Mouse (Mus musculus): ENCODE data around the gene Pik3r2.
A peak's percentile ranks its signal among the peaks of the same experiment; 100 is the strongest.

Pik3r2 gene

DNA sequence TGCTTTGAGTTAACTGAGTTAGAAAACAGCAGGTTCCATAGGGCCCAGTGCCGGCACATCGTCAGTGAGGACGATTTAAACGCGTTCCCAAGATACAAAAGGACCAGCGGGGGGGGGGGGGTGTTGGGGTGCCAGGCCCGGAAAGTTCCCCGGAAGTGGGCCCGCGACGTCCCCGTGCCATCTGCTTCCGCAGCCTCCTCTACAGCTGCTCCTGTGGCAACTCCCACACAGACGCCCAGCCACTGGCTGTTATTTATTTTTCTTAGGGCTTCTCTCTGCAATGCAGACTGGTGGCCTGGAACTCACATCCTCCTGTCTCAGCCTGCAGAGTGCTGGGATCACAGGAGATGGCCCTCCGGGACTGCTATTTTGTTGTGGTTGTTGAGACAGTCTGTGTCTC lies 24.6 kb upstream of the Pik3r2 start:
- no peak for DNase-seq (ENCODE audit: low spot score in 2 of 2)

DNA sequence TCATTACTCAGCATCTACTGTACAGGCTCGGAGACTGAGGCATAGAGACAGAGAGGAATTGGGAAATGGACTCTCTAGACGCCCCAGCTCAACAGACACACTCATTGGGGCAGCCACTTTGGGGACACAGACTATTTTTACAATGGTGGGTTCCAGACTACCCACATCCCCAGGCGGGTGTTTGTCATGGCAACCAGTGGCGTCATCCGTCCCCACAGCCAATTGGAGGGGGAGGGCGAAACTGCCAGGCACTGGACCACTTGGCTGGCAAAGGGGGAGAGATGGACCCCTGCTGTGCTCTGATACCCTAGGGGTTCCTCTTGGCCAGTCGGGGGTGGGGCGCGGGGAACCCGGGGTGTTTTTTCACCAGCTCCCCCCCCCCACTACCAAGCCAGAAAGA lies 24.1 kb upstream of the Pik3r2 start:
- no peak for DNase-seq (ENCODE audit: low spot score in 2 of 2)

DNA sequence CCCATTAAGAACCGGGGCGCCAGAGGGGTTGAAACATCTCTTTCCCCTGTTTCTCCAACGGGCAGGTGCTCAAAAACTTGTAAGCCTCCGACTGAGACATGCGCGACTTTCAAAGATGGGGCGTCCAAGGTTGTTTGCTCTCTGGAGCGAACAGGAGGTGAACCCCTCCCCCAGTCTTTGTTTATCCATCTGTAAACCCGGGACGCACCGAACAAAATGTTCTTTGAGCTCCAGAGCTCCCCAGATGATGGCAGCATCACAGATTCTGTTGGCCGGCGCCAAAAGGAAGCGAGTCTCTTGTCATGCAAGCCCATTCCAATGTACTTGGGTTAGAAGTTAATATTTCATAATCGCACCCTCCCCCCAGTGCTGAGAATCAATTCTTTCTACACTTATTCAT lies 21.8 kb upstream of the Pik3r2 start:
- DNase-seq (ENCODE audit: low spot score in 2 of 2): peak in 1 of 2 experiments; percentile 47

DNA sequence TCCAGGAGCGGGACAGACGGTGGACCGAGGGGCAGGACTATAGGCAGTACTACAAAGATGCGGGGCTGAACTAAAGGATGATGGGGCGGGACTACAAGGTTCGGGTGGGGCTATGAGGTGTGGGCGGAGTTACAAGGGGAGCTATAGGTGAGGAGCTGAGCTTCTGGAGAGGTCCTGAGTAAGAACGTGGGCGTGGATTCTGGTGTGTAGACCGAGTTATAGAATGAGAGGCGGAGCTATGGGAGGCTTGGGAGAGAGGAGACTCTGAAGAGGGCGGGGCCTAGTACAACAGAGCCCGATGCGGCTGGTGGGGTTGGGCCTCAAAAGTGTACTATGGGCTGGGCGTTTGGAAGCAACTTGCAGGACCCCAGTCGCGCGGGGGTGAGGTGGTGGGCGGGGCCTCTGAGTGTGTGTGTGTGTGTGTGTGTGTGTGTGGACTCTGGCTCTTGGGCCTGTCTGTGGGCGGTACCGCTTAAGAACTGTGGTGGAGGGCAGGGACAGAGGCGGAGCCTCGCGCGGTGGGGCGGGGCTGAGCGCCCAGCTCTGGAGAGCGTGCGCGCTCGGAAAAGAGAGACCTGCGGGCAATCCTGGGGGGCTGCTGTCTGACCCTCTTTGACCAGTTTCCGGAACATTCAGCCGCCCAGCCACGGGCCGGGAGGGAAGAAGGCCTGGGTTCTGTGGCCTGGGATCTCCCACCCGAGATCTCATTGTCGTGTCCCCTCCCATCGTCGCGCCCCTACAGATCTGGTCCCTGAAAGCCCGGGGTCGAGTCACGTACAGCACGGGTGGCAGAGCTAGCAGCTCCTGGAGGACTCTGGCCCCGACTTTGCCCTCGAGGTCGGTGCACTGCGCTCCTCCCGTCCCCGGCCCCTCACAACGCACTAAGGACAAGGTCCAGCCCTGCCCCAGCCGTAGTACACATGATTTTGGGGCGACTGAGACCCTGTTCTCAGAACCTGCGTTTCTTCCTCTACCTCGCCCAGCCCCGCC lies 20.9 kb upstream of the Pik3r2 start:
- DNase-seq (ENCODE audit: low spot score in 2 of 2): peak; percentile 86 to 91

DNA sequence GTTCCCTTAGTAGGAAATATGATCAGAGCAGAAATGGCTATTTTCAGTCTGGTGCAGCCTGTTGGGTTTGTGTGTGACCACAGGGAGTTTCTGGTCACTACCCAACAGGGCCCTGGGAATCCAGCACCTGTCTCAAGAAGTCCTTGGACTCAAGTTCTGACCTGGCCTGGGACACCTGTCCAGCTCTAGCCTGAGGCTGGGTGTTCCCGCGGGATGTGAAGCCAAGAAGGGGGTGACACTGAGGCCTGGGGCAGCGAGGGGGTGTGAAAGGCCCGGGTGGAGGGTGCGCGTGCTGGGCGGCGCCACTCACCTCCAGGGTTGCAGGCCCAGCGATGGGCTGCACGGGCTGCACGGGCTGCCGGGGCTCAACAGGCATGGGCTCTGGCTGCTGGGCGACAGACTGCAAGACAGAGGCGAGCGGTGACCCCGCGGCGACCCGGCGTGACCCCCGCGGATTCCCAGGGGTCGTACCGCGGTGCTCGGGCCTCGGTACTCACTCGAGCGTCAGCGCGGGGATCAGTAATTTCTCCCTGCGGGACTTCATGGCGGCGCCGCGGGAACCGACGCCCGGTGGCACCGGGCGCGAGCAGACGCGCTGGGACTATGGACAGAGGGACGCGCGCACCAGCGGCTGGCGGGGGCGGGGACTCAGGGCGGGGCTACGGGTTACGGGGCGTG lies 20.0 kb upstream of the Pik3r2 start:
- DNase-seq (ENCODE audit: low spot score in 2 of 2): peak; percentile 55 to 64

DNA sequence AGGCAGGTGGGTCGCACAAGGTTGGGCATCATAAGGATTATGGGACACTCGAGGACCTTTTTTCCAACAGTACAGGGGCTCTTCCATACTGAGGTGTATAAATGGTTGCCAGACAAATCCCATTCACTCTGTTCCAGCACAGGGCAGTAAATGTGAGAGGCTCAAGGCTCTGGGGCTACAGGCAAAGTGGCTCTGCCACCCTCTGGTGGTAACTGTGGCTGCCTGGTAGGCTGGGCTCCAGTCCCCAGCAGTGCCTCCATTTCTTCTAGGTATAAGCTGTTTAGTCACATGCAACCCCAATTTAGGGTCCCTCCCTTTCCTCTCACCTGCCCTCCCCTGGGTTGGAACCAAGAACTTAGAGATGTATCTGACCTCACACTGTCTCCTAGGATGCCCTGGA lies 18.9 kb upstream of the Pik3r2 start:
- no peak for DNase-seq (ENCODE audit: low spot score in 2 of 2)

DNA sequence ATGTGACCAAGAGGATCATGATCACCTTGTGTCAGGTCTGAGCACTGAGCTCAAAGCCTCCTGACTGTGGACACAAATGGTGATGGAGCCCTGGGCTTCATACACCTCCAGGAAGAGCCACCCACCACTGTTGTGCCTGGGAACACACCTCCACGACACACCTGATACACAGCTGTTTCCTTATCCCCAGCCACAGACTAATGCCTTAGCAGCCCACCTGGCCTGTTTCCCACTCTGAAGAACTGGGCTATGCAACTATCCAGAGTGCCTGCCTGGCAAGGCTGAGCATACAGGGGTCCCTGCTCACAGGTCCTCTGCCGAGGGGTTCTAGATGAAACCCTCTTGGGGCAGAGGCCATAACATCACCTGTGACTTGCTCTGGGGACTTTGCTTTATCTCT lies 17.7 kb upstream of the Pik3r2 start:
- no peak for DNase-seq (ENCODE audit: low spot score in 2 of 2)

DNA sequence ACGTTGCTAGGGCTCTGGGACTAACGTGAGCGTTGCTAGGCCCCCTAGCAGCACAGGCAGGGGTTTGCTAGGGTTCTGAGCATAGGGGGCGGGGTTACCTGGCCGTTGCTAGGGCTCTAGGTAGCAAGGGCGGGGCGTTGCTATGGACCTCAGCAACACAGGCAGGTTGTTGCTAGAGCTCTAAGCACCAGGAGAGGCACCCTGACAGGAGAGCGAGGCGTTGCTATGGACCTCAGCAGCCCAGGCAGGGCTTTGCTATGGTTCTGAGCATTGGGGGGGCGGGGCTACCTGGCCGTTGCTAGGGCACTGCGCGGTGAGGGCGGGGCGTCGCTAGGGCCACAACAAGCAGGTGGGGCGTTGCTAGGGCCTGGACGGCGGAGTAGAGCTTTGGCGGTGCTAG lies 16.2 kb upstream of the Pik3r2 start:
- no peak for DNase-seq (ENCODE audit: low spot score in 2 of 2)

DNA sequence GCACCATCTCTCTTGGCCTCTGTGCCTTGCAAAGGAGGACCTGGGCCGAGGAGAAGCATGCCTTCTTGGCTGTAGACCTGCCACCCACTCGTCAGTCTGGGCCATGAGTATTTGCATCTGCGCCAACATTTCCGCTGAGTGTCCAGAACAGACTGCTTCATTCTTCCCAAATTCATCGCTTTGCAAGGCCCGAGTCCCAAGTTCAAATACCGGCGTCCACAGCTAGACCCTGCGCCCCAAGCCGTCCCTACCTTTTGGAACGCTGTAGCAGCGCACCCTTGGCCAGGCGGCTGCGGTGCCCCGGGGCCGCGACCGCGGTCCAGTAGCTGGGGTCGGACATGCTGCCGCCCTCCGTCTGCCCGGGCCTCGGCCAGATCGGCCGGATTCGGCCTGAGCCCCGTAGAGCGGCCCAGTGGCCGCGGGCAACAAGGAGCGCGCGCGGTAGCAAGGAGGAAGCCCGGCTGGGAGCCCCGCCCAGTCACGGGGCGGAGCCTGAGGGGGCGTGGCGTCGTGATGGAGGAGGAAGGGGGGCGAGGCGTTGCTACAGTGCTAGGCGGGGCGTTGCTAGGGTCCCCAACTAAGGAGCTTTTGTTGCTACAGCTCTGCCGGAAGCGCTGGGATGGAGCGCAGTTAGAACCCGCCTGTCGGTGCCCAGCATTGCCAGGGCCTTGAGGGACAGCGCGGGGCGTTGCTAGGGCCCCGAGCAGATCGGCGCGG lies 15.6 kb upstream of the Pik3r2 start:
- DNase-seq (ENCODE audit: low spot score in 2 of 2): peak; percentile 95 to 96

DNA sequence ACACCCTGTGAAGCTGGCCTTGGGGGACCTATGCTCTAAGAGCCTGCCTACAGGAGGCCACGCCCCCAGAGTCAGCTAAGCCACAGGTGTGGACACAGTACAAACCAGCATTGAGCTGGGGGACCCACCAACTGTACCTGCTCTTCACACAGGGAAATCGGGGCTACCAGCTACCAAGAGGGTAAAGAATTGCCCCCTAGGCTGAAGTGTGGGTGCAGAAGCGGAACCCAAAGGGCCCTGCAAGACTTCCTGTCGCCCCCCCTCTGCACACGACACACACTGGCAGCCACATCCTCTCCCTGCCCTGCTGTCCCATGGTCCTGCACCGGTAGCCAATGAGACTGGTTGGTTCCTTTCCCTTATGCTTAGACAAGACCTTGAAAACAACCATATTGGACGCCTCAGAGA lies 14.8 kb upstream of the Pik3r2 start:
- no peak for DNase-seq (ENCODE audit: low spot score in 2 of 2)

DNA sequence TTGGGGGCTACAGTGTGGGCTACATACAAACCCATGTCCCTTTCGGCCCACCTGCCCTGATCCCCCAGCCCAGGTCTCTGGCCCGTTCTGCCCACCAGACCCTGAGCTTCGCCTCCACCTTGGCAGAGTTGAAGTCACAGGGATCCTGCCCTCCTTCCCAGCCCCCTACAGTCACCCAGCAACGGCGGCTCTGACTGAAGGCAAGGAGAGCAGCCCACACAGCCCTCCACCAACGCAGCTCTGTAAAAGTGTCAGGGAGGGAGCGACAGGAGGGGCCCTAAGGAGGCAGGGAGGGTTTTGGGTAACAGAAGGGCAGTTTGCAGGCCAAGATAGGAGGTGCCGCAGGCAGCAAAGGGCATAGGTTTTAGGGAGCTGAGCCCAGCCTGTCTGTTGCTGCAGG lies 14.3 kb upstream of the Pik3r2 start:
- DNase-seq (ENCODE audit: low spot score in 2 of 2): peak in 1 of 2 experiments; percentile 49

DNA sequence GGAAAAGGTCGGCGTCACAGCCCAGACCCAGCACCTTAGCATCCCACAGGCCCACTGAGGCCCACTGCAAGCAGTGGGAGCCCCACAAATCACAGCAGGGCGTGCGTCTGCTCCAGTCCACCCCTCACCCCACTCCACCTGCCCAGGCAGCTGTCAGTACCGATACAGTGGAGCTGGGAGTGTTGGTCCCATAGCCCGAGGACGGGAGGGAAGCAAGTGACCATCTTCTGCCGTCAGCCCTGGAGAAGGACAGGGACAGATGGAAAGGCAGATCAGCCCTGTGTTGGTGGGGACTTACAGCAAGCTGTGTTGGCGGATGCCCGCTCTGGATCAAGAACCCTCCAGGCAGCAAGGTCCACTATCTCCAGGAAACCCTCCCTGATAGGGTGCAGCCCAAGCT lies 12.5 kb upstream of the Pik3r2 start:
- no peak for DNase-seq (ENCODE audit: low spot score in 2 of 2)

DNA sequence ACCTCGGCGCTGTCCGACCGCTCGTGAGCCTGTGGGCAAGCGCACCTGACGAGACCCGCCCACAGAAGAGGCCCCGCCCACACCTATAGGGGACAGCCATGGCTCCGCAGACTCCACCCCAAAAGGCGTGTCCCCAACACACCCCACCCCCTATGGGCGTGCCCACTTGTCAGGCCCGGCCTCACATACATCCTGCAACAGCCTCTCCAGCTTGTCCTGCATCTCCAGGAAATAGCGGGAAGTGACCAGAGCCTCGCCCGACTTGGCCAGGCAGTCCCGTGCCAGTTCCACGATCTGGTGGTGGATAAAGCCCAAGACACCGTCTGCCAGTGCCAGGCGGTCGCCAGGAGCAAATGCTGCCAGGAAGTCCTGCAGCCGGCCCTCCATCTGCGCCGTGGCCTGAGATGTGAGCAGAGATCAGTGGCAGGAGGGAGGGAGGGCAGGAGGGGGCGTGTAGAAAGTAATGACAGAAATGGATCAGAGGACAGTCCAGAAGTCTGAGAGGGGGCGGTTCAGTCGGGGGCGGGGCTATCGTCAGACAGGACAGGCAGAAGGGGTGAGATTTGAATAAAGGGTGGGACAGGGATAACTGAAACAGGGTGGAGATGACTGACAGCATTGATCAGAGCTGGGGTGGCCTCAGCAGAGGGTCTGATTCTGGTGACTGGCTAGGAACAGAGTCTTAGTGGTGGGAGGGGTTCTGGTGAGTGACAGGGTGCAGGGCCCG lies 11.6 kb upstream of the Pik3r2 start:
- peak in 1 of 2 experiments; percentile 48 for DNase-seq (ENCODE audit: low spot score in 2 of 2)

DNA sequence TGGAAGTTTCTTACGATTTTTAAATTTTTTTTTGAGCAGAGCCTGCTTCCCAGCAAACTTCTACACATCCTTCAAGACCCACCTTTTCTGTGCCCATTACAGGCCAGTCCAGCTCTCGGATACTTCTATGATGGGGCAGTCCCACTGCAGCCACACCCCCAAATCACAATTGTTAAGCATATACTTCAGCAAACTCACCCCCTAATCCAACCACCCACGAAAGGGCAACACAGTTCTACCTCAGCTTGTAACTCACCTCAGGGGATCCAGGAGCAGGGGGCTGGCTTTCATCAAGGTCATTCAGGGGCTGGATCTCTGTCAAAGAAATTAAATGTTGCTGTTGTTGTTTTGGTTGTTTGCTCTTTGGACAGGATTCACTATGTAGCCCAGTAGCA lies 10.5 kb upstream of the Pik3r2 start:
- DNase-seq (ENCODE audit: low spot score in 2 of 2): no peak

DNA sequence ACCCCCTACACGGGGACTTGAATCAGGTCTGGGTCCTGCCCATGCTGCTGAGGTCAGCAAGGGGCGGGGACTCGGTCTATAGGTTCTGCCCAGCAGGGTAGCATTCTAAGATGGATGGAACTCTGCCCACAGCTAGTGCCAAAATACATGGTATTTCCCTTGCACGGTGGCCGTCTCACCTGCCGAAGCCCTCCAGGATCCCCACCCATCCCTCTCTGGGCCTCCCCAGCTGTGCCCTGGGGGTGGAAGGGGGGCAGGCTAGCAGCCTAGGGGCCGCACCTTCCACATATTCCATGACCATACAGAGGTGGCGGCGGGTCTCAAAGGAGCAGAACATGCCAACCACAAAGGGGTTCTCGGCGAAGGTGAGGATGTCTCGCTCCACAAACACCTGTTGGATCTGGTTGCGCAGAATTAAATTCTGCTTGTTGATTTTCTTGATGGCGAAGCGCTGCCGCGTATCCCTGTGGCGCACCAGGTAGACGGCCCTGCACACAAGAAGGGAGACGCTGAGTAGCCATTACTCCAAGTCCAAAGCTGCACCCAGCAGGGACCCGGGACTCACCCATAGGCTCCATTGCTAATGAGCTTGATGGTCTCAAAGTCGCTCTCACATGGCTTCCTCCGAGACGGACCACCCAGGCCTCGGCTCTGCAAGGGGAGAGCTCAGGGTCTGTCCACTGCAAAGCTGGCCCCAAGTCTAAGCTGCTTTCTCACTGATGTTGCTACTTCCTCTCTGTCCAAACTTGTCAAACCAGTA lies 10.0 kb upstream of the Pik3r2 start:
- DNase-seq (ENCODE audit: low spot score in 2 of 2): no peak

DNA sequence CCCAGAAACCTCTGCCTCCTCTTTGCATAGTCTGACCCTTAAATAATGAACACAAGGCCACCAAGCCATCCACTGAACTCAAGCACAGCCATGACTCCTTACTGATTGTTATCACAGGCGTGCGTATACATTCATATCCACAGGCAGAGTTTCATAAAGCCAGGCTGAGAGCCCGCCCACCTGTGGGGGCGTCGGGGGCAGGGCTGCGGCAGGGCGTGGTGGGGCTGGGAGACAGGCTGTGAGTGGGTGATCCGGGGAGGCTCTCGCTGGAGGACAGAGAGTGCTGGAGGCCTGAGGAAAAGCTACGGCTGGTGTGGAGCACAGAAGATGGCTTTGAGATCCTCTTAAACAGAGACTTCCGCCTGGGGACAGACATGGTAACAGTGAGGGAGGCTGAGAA lies 3.6 kb upstream of the Pik3r2 start:
- no peak for DNase-seq (ENCODE audit: low spot score in 2 of 2)

DNA sequence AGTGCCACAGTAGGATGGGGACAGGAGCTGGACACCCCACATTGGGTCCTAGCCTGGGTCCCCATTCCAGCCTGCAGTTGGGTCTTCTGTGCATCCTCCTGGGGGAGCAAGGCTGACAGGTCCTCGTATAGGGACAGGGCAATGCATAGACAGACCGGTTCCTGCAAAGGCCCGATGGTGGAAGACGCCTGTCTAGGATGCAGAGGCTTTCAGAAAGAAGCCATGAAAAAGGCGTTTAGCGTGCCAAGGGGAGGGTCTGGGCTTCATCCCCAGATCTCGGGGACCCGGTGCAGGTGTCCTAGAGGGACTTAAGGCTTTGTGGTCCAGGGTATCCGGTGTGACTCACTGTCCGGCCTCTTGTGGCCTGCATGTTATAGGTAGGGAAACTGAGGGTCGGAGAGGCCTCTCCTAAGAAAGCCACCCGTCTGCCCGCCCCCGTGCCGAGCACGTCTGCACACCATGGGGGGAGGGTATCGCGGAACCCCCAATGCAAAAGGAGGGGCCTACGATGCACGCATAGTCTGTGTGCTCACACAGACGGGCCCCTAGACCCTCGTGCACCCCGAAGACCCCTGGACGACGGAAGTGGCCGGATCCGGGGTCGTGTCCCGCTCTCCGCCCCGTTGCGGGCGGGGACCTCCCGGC lies 540 bp downstream of the Pik3r2 start:
- peak in 1 of 2 experiments; percentile 65 for DNase-seq (ENCODE audit: low spot score in 2 of 2)

DNA sequence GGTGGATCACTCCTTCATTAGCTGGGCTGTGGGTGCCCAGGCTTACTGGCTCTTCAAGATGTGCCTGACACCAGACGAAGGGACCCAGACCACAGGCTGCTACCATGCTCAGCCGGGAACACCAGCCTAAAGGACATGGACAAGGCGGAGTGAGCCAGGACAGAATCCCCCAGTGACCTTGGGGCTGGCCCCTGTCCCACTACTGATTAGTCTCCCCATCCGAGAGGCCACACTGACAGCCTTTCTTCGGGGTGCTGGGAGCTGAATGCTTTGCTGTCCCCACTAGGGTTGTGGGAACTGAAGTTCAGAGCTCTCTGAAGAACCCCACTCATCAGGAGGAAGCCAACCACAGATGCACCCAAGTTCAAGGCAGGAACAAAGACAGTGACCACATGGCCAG lies 1.3 kb downstream of the Pik3r2 start:
- no peak for DNase-seq (ENCODE audit: low spot score in 2 of 2)

DNA sequence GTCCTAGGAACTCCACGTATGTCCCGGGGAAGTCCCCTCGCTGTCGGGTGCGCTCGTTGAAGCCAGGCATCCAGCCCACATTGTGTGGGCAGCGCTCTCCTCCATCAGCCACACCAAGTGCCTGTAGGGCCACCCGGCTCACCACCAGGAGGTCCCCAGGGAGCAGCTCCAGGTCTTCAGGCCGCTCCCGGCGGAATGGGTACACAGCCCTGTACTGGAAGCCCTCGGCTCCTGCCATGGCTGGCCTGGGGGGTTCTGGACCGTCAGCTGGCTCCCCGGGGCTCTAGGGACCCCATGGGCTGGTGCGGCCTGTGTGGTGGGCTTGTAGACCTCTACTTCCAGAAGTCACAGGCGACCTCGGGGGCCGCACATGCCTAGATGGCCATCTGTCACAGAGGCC lies 1.8 kb downstream of the Pik3r2 start:
- no peak for DNase-seq (ENCODE audit: low spot score in 2 of 2)

DNA sequence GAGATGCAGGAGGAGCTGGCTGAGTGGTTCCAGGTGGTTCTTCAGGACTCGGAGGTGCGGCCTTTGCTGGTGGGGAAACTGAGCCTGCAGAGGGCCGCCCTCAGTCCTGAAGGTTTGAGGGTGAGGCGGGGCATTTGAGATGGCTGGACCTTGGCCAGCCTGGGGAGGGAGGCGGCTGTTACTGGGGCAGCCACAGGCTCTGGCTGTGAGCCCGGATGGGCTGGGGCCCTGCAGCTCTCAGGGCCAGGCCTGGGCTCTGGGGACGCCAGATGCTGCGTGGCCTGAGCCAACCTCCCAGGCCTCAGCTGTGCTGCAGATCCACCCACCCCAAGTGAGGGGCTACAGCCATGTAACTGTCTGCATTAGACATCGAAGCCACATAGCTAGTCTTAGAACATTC lies 2.7 kb downstream of the Pik3r2 start:
- peak; percentile 70 to 73 for DNase-seq (ENCODE audit: low spot score in 2 of 2)

Measured in frontal cortex, postnatal 10 days (tissue).